Mouse (Mus musculus) heart, adult 11 months (tissue): Measurements from ENCODE around the gene Ostm1.

ENCODE experiments used
- DNase-seq: peaks from one replicate; pipeline ENCODE4 v3.0.0; 2022

Ostm1 gene

GRCm38 (mm10) chr10:42631754-42632452, 48.3 kb downstream of the Ostm1 start:
- no peak for DNase-seq

- no peak for DNase-seq
These were observed 49.1 kb downstream of the Ostm1 start for GRCm38 (mm10) chr10:42632453-42633360.

- no peak for DNase-seq
These were observed 49.9 kb downstream of the Ostm1 start for GRCm38 (mm10) chr10:42633361-42634121.

- DNase-seq = no peak
These were observed 50.6 kb downstream of the Ostm1 start for GRCm38 (mm10) chr10:42634122-42634720.

GRCm38 (mm10) chr10:42635046-42635445, 51.4 kb downstream of the Ostm1 start:
- DNase-seq = no peak

- no peak for DNase-seq
These were observed 52.1 kb downstream of the Ostm1 start for GRCm38 (mm10) chr10:42635566-42636359.

- DNase-seq = no peak
These were observed 52.9 kb downstream of the Ostm1 start for GRCm38 (mm10) chr10:42636360-42637182.

GRCm38 (mm10) chr10:42637183-42637788, 53.7 kb downstream of the Ostm1 start:
- peak; percentile 91 for DNase-seq

- no peak for DNase-seq
These were observed 56.2 kb downstream of the Ostm1 start for GRCm38 (mm10) chr10:42639856-42640255.

- no peak for DNase-seq
These were observed 60.0 kb downstream of the Ostm1 start for GRCm38 (mm10) chr10:42643638-42644037.

- DNase-seq = no peak
These were observed 62.7 kb downstream of the Ostm1 start for GRCm38 (mm10) chr10:42646340-42646739.

GRCm38 (mm10) chr10:42661916-42662315, 78.3 kb downstream of the Ostm1 start:
- no peak for DNase-seq

GRCm38 (mm10) chr10:42669970-42670369, 86.3 kb downstream of the Ostm1 start:
- DNase-seq = no peak

- no peak for DNase-seq
These were observed 89.2 kb downstream of the Ostm1 start for GRCm38 (mm10) chr10:42672798-42673197.

- DNase-seq = no peak
These were observed 91.9 kb downstream of the Ostm1 start for GRCm38 (mm10) chr10:42675571-42675970.

GRCm38 (mm10) chr10:42678331-42678730, 94.7 kb downstream of the Ostm1 start:
- no peak for DNase-seq

GRCm38 (mm10) chr10:42678755-42679364, 95.2 kb downstream of the Ostm1 start:
- DNase-seq = peak; percentile 99

GRCm38 (mm10) chr10:42679586-42679985, 96.0 kb downstream of the Ostm1 start:
- no peak for DNase-seq

GRCm38 (mm10) chr10:42680582-42681001, 97.0 kb downstream of the Ostm1 start:
- peak; percentile 88 for DNase-seq

GRCm38 (mm10) chr10:42682421-42682820, 98.8 kb downstream of the Ostm1 start:
- no peak for DNase-seq
